8 mouse cellular contexts compared by ENCODE assay signal in the genomic region with DNA sequence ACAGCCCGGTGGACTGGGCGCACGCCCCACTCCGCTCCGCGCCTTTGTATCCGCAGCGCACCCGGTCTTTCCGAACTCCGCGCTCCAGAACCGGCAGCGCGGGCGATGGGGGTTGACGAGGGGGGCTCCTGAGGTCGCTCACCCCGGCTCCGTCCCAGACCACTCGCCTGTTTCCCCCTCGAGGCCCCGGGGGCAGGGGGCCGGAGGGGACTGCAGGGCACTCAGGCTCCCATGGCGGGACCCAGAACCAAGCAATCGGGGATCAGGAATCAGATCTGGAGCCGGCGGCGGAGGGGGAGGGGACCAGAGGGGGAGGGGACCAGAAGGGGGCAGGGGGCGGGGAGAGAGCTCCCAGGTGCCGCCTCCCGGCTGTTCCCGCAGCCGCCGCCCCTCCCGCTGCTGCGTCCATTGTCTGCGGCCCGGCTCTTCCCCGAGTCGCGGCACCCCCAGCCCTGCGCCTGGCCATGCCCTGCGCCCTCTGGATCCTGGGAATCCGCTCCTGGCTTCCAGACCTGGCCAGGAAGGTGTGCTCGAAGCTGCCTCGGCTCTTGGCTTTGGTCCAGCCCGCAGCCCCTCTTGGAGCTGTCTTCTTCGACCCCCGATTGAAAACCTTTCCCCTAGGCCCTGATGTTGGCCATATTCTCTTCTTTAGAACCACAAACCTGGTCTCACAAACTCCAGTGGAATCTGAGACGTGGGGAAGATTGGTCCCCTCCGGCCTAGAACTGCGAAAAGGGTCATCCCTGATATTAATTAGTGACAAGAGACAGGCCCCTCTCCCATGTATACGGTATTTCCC. TPM values are rescaled to one million over a fixed set of nuclear protein-coding genes. Genes with fewer than 3 reads are reported as not detected.
DNase-seq lines count a peak whose midpoint lies in the region; ATAC-seq lines count a peak whose summit lies in the region.

No protein-coding gene starts in this region.

- DNase-seq in adipocyte (ENCODE audit: low spot score) = peak; percentile 74
- DNase-seq in gastrocnemius, postnatal 14 days = peak; percentile 89
- DNase-seq in left cerebral cortex, adult 8-10 months (ENCODE audit: low spot score in 2 of 2) = peak; percentile 57 to 70
- DNase-seq in right cerebral cortex, adult 2 months (ENCODE audit: low spot score in 2 of 2) = peak; percentile 74 to 76
- peak; percentile 70 for DNase-seq in urinary bladder, postnatal 10 days (ENCODE audit: low spot score)

- intact Hi-C loops in gastrocnemius, postnatal 14 days (cut with DNase I; ENCODE audit: low total_unique reads) = no loop called here

- H3K27me3 ChIP-seq in megakaryocyte, embryonic 14.5 days (replicated peaks) = peaks cover 34% of the 10 kb centered on the region

- peaks cover 25% of the 10 kb centered on the region for H3K4me1 ChIP-seq in megakaryocyte, embryonic 14.5 days

- ATAC-seq in common myeloid progenitor, adult 5-6 weeks (replicated peaks; ENCODE audit: low read depth, poor library complexity, severe bottlenecking) = peak; percentile 81
- peak; percentile 55 for ATAC-seq in inflammation-experienced regulatory T-cells, adult 6 months

- peak overlapping the region; percentile 92 for H3K4me3 ChIP-seq in megakaryocyte, embryonic 14.5 days (replicated peaks)

- H3K9me3 ChIP-seq in megakaryocyte, embryonic 14.5 days = no peaks in the 10 kb centered on the region

- no peaks in the 10 kb centered on the region for H3K36me3 ChIP-seq in megakaryocyte, embryonic 14.5 days (replicated peaks; ENCODE audit: low read length)

RNA-seq across cellular contexts. Expression of gene Vangl2, which starts 1.0 kb away (rescaled TPM):
- 3.0 and 3.2 TPM in 2 replicates for total RNA-seq in common myeloid progenitor, adult 5-6 weeks (2017)
- 1 to 10 TPM; 1.9 to 2.6 TPM for total RNA-seq in gastrocnemius, postnatal 14 days (2021)
- polyA plus RNA-seq in inflammation-experienced regulatory T-cells, adult 6 months (2017; shearing (Covaris generic)) = under 1 TPM; 0.57 to 0.66 (median 0.64) TPM
- total RNA-seq in left cerebral cortex, adult 8-10 months (2022) = 10 to 100 TPM; 12.9 to 17.1 (median 15.9) TPM
- polyA plus RNA-seq in megakaryocyte, embryonic 14.5 days (2012; ENCODE audit: insufficient read depth, low replicate concordance) = 3.2 TPM in 1 of 2 replicates, not detected in the other

RNA-seq across cellular contexts. Expression of gene Nhlh1, which starts 30.2 kb away (rescaled TPM):
- total RNA-seq in common myeloid progenitor, adult 5-6 weeks (2017) = not detected in 2 replicates
- not detected for total RNA-seq in gastrocnemius, postnatal 14 days (2021)
- polyA plus RNA-seq in inflammation-experienced regulatory T-cells, adult 6 months (2017; shearing (Covaris generic)) = not detected
- total RNA-seq in left cerebral cortex, adult 8-10 months (2022) = under 1 TPM; 0.14 to 0.70 (median 0.24) TPM
- polyA plus RNA-seq in megakaryocyte, embryonic 14.5 days (2012; ENCODE audit: insufficient read depth, low replicate concordance) = not detected in 2 replicates

RNA-seq across cellular contexts. Expression of gene Copa, which starts 55.1 kb away (rescaled TPM):
- total RNA-seq in common myeloid progenitor, adult 5-6 weeks (2017) = 137 and 144 TPM in 2 replicates
- total RNA-seq in gastrocnemius, postnatal 14 days (2021) = 10 to 100 TPM; 80.8 to 80.9 TPM
- 100 to 1,000 TPM in 1 of 3 experiments, 10 to 100 TPM in 2; 94.5 to 111 (median 98.0) TPM for polyA plus RNA-seq in inflammation-experienced regulatory T-cells, adult 6 months (2017; shearing (Covaris generic))
- 100 to 1,000 TPM; 138 to 149 (median 144) TPM for total RNA-seq in left cerebral cortex, adult 8-10 months (2022)
- polyA plus RNA-seq in megakaryocyte, embryonic 14.5 days (2012; ENCODE audit: insufficient read depth, low replicate concordance) = 2.9 and 15.6 TPM in 2 replicates

RNA-seq across cellular contexts. Expression of gene Ncstn, which starts 55.4 kb away (rescaled TPM):
- 24.3 and 25.1 TPM in 2 replicates for total RNA-seq in common myeloid progenitor, adult 5-6 weeks (2017)
- 10 to 100 TPM; 33.6 to 34.5 TPM for total RNA-seq in gastrocnemius, postnatal 14 days (2021)
- polyA plus RNA-seq in inflammation-experienced regulatory T-cells, adult 6 months (2017; shearing (Covaris generic)) = 100 to 1,000 TPM in 2 of 3 experiments, 10 to 100 TPM in 1; 97.1 to 147 (median 109) TPM
- 10 to 100 TPM; 62.4 to 69.8 (median 64.3) TPM for total RNA-seq in left cerebral cortex, adult 8-10 months (2022)
- 0.76 and 7.6 TPM in 2 replicates for polyA plus RNA-seq in megakaryocyte, embryonic 14.5 days (2012; ENCODE audit: insufficient read depth, low replicate concordance)

Comparison
In these comparisons a context has a peak if more than half of its experiments do, and no peak if none do; other contexts are left out.
1. Peak in every context shown above with its lines: DNase-seq, ATAC-seq and H3K4me3 ChIP-seq.